20 mouse cellular contexts compared by ENCODE assay signal in genomic region chr4:28901496-28901895, GRCm38 (mm10).
DNase-seq lines count a peak whose midpoint lies in the region; ATAC-seq and TF ChIP-seq lines count a peak whose summit lies in the region.
"Had no signal": no experiment of that assay in that cellular context is flagged by ENCODE, and none has a peak within 500 bp of the region (broad histone marks: within the 10 kb centered on the region; RNA-seq: fewer than 3 reads in every experiment).

No protein-coding gene starts in this region.

- peak overlapping the region; percentile 5 for H3K27ac ChIP-seq in forebrain, embryonic 14.5 days (ENCODE audit: low read depth, low read length)
- H3K27ac ChIP-seq in forebrain, embryonic 11.5 days (ENCODE audit: low read depth, low read length): no peak overlapping the region
- peak overlapping the region; percentile 65 for H3K27ac ChIP-seq in layer of hippocampus, adult 2 months
- H3K27ac ChIP-seq: embryonic facial prominence, embryonic 13.5 days; intestine, embryonic 15.5 days; limb, embryonic 10.5 days; midbrain, embryonic 13.5 days; neural tube, embryonic 12.5 days had no signal

- H3K4me1 ChIP-seq in forebrain, embryonic 14.5 days (ENCODE audit: control insufficient read depth, insufficient read depth, low read length): no peaks in the 10 kb centered on the region; the same call in 1 of the 2 replicates
- 0 out of 2 replicates have a peak, but pooled peaks cover 2% of the 10 kb centered on the region for H3K4me1 ChIP-seq in forebrain, embryonic 11.5 days (replicated peaks; ENCODE audit: control insufficient read depth, insufficient read depth, low read length)
- H3K4me1 ChIP-seq: embryonic facial prominence, embryonic 13.5 days; intestine, embryonic 15.5 days; limb, embryonic 10.5 days; neural tube, embryonic 12.5 days had no signal

- no peak overlapping the region for H3K4me2 ChIP-seq in forebrain, embryonic 14.5 days (ENCODE audit: low read length)
- no peak overlapping the region for H3K4me2 ChIP-seq in forebrain, embryonic 11.5 days (ENCODE audit: low read depth, low read length, severe bottlenecking)
- H3K4me2 ChIP-seq: embryonic facial prominence, embryonic 13.5 days; intestine, embryonic 15.5 days; midbrain, embryonic 13.5 days; neural tube, embryonic 12.5 days had no signal

- 44% methylated on average over 5 of the region's 5 CpGs for WGBS in forebrain, embryonic 14.5 days
- WGBS in forebrain, embryonic 11.5 days: 84% methylated on average over 5 of the region's 5 CpGs

- no peak overlapping the region for H3K9ac ChIP-seq in forebrain, embryonic 14.5 days (ENCODE audit: low read length)
- H3K9ac ChIP-seq in forebrain, embryonic 11.5 days (ENCODE audit: low read length): no peak overlapping the region
- H3K9ac ChIP-seq: embryonic facial prominence, embryonic 13.5 days; intestine, embryonic 15.5 days; midbrain, embryonic 13.5 days; neural tube, embryonic 12.5 days had no signal

- H3K27me3 ChIP-seq in forebrain, embryonic 14.5 days (replicated peaks; ENCODE audit: control insufficient read depth, insufficient read depth, low read length): no peaks in the 10 kb centered on the region
- no peaks in the 10 kb centered on the region for H3K27me3 ChIP-seq in forebrain, embryonic 11.5 days (ENCODE audit: control insufficient read depth, insufficient read depth, low read length)
- H3K27me3 ChIP-seq: embryonic facial prominence, embryonic 13.5 days; intestine, embryonic 15.5 days; midbrain, embryonic 13.5 days; neural tube, embryonic 12.5 days had no signal

- TF ChIP-seq CTCF in layer of hippocampus, adult 2 months (conservative IDR thresholded peaks at IDR 0.05): no peak

- H3K36me3 ChIP-seq in forebrain, embryonic 14.5 days (ENCODE audit: control insufficient read depth, insufficient read depth, low read length): no peaks in the 10 kb centered on the region
- no peaks in the 10 kb centered on the region for H3K36me3 ChIP-seq in forebrain, embryonic 11.5 days (ENCODE audit: control insufficient read depth, insufficient read depth, low read length)
- H3K36me3 ChIP-seq: embryonic facial prominence, embryonic 13.5 days; intestine, embryonic 15.5 days; limb, embryonic 10.5 days; midbrain, embryonic 13.5 days; neural tube, embryonic 12.5 days had no signal

- H3K9me3 ChIP-seq in forebrain, embryonic 14.5 days (replicated peaks; ENCODE audit: control insufficient read depth, low read length): no peaks in the 10 kb centered on the region
- no peaks in the 10 kb centered on the region for H3K9me3 ChIP-seq in forebrain, embryonic 11.5 days (ENCODE audit: control insufficient read depth, low read length)
- H3K9me3 ChIP-seq: embryonic facial prominence, embryonic 13.5 days; intestine, embryonic 15.5 days; limb, embryonic 10.5 days; midbrain, embryonic 13.5 days; neural tube, embryonic 12.5 days had no signal

- peak; percentile 67 for DNase-seq in forebrain, embryonic 14.5 days (ENCODE audit: low spot score)
- DNase-seq in forebrain, embryonic 11.5 days (ENCODE audit: low spot score): no peak
- no peak for DNase-seq in layer of hippocampus, adult 2 months (ENCODE audit: low spot score in 2 of 2)
- no peak for DNase-seq in layer of hippocampus, adult 9-10 months (ENCODE audit: low spot score)
- DNase-seq in cerebellum, adult 18-20 months: peak; percentile 41 to 54
- DNase-seq in cerebellum, postnatal 25 days: peak; percentile 37 to 69
- no peak for DNase-seq in thymus, postnatal 4 days
- DNase-seq in MN1 (ENCODE audit: low spot score): no peak
- DNase-seq: adrenal gland, postnatal 36 days; gastrocnemius, postnatal 36 days; kidney, postnatal 4 days; lung, adult 18-20 months; lung, postnatal 14 days; thymus, postnatal 36 days had no signal

- peak; percentile 76 for ATAC-seq in forebrain, embryonic 14.5 days
- ATAC-seq in forebrain, embryonic 11.5 days (replicated peaks; ENCODE audit: low FRiP score): no peak
- ATAC-seq: CD4-positive, CD25-positive, alpha-beta regulatory T cell, adult 4 months; intestine, embryonic 15.5 days had no signal

- no peak overlapping the region for H3K4me3 ChIP-seq in forebrain, embryonic 14.5 days (ENCODE audit: low read depth, low read length)
- no peak overlapping the region for H3K4me3 ChIP-seq in forebrain, embryonic 11.5 days (ENCODE audit: low read depth, low read length)
- H3K4me3 ChIP-seq in layer of hippocampus, adult 2 months: no peak overlapping the region
- H3K4me3 ChIP-seq: embryonic facial prominence, embryonic 13.5 days; intestine, embryonic 15.5 days; limb, embryonic 10.5 days; midbrain, embryonic 13.5 days; neural tube, embryonic 12.5 days had no signal

Comparison
In these comparisons a context has a peak if more than half of its experiments do, and no peak if none do; other contexts are left out.
1. DNase-seq: peak in forebrain, embryonic 14.5 days (single experiment), cerebellum, adult 18-20 months (2 of 2) and cerebellum, postnatal 25 days (2 of 2); none in forebrain, embryonic 11.5 days (single experiment), layer of hippocampus, adult 2 months (0 of 2), layer of hippocampus, adult 9-10 months (single experiment), thymus, postnatal 4 days (single experiment) and MN1 (single experiment).